Mouse (Mus musculus): ENCODE results near the gene Polr2a.

DNA sequence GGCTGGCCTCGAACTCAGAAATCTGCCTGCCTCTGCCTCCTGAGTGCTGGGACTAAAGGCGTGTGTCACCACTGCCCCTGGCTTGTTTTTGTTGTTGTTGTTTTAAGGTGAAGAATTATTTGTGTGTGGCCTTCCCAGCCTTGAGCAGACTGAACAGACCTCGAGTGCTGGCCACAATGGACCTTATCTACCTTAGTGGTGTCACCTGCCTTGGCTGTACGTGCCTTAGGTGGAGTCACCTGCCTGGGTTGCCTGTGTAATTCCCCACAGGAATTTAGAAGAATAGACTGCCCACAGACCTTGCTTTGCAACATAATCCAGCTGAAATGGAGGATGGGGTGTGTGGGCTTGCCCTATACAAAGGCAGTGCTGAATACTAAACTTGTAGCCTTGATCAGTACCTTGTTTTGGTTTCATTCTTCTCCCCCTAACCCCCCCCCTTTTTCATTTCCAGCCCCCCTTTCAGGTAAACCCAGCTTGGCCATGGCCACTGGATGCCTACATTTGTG, 50.5 kb downstream of the Polr2a start:
- TF ChIP-seq CTCF (IDR thresholded peaks at IDR 0.05; ENCODE audit: borderline replicate concordance, insufficient read depth, low read depth, low read length) (no peak), POLR2A (IDR thresholded peaks at IDR 0.05; ENCODE audit: borderline replicate concordance, insufficient read depth, low read length) (no peak)

All from cerebellum, adult 2 months (tissue).